9 mouse cellular contexts compared by ENCODE assay signal in the genomic region with DNA sequence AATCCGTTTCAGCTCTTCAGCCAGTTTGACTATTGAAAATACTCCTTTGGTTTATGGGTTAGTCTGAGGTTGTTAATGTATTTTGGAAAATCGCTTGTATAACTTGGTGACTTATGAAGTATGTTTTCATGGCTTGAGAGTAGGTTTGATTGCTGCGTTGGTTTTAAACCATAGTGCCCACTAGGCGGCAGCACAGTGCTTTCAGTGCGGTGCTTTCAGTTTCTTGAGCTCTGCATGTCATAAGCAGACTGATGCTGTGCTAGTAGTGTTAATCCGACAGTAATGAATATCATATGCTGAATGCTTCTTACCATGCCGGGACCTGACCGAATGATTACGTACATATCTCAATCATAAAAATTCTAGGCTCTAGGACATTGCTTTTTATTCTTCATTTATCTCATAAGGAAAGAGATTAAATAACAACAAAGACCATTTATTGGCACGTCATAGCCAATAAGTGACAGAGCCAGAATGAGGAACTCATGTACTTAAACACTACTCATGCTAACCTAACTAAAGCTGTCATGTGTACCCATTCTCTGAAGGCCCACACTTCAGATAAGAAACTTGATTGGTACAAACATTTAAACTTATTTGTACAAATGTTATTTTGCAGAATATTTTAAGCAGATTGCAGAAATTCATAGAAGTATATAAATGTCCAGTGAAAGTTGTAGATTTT. TPM values are rescaled to one million over a fixed set of nuclear protein-coding genes. Genes with fewer than 3 reads are reported as not detected.
DNase-seq lines count a peak whose midpoint lies in the region; ATAC-seq and TF ChIP-seq lines count a peak whose summit lies in the region.
"Had no signal": no experiment of that assay in that cellular context is flagged by ENCODE, and none has a peak within 500 bp of the region (broad histone marks: within the 10 kb centered on the region; RNA-seq: fewer than 3 reads in every experiment).

No protein-coding gene starts in this region.

- H3K4me1 ChIP-seq in kidney, embryonic 15.5 days: no peaks in the 10 kb centered on the region
- no peaks in the 10 kb centered on the region for H3K4me1 ChIP-seq in limb, embryonic 14.5 days (ENCODE audit: control insufficient read depth, insufficient read depth, low read length)
- H3K4me1 ChIP-seq in neural tube, embryonic 11.5 days (ENCODE audit: control insufficient read depth, insufficient read depth, low read length): no peaks in the 10 kb centered on the region

- H3K9ac ChIP-seq in kidney, embryonic 15.5 days: no peak overlapping the region
- H3K9ac ChIP-seq in limb, embryonic 14.5 days (ENCODE audit: low read depth, low read length, severe bottlenecking): no peak overlapping the region
- H3K9ac ChIP-seq in neural tube, embryonic 11.5 days (ENCODE audit: low read length): no peak overlapping the region

- no peak for TF ChIP-seq POLR2A in limb, embryonic 14.5 days (IDR thresholded peaks at IDR 0.05; ENCODE audit: borderline replicate concordance, extremely low read depth, insufficient read depth, insufficient read length)

- no peaks in the 10 kb centered on the region for H3K36me3 ChIP-seq in kidney, embryonic 15.5 days
- H3K36me3 ChIP-seq in limb, embryonic 14.5 days (ENCODE audit: control insufficient read depth, insufficient read depth, low read length): no peaks in the 10 kb centered on the region
- H3K36me3 ChIP-seq in neural tube, embryonic 11.5 days (ENCODE audit: control insufficient read depth, insufficient read depth, low read length): no peaks in the 10 kb centered on the region

- H3K27me3 ChIP-seq in kidney, embryonic 15.5 days: no peaks in the 10 kb centered on the region
- H3K27me3 ChIP-seq in limb, embryonic 14.5 days (ENCODE audit: control insufficient read depth, insufficient read depth, low read length): no peaks in the 10 kb centered on the region
- no peaks in the 10 kb centered on the region for H3K27me3 ChIP-seq in neural tube, embryonic 11.5 days (ENCODE audit: control insufficient read depth, insufficient read depth, low read length)

- WGBS in kidney, embryonic 15.5 days: 24% methylated on average over 10 of the region's 10 CpGs
- 13% methylated on average over 10 of the region's 10 CpGs for WGBS in limb, embryonic 14.5 days
- 25% methylated on average over 10 of the region's 10 CpGs for WGBS in neural tube, embryonic 11.5 days

- H3K4me2 ChIP-seq in kidney, embryonic 15.5 days: no peak overlapping the region
- H3K4me2 ChIP-seq in limb, embryonic 14.5 days (replicated peaks; ENCODE audit: low read depth, low read length, severe bottlenecking): no peak overlapping the region
- no peak overlapping the region for H3K4me2 ChIP-seq in neural tube, embryonic 11.5 days (ENCODE audit: low read depth)

- no peak overlapping the region for H3K4me3 ChIP-seq in kidney, embryonic 15.5 days (replicated peaks)
- H3K4me3 ChIP-seq in limb, embryonic 14.5 days (replicated peaks; ENCODE audit: low read length): no peak overlapping the region
- H3K4me3 ChIP-seq in neural tube, embryonic 11.5 days (ENCODE audit: low read depth, low read length): no peak overlapping the region
- H3K4me3 ChIP-seq: erythroblast, embryonic 14.5 days had no signal

- no peak overlapping the region for H3K27ac ChIP-seq in kidney, embryonic 15.5 days
- H3K27ac ChIP-seq in limb, embryonic 14.5 days (replicated peaks; ENCODE audit: low read depth, low read length): no peak overlapping the region
- no peak overlapping the region for H3K27ac ChIP-seq in neural tube, embryonic 11.5 days (ENCODE audit: low read depth, low read length)

- DNase-seq in 416B (ENCODE audit: low read depth): peak; percentile 87
- peak; percentile 68 to 81 for DNase-seq in cerebellum, postnatal 4 days (ENCODE audit: low spot score in 2 of 2)
- DNase-seq in gastrocnemius, adult 8-10 months (ENCODE audit: low spot score in 2 of 2): peak; percentile 35 to 46
- DNase-seq in limb, embryonic 14.5 days (ENCODE audit: low spot score): peak; percentile 92
- peak; percentile 84 for DNase-seq in neural tube, embryonic 11.5 days (ENCODE audit: low spot score)
- DNase-seq in testis, postnatal 10 days (ENCODE audit: low spot score): peak; percentile 89

- no peaks in the 10 kb centered on the region for H3K9me3 ChIP-seq in kidney, embryonic 15.5 days (replicated peaks)
- no peaks in the 10 kb centered on the region for H3K9me3 ChIP-seq in limb, embryonic 14.5 days (ENCODE audit: control insufficient read depth, low read length)
- no peaks in the 10 kb centered on the region for H3K9me3 ChIP-seq in neural tube, embryonic 11.5 days (ENCODE audit: control insufficient read depth, low read length)

- peak; percentile 78 for ATAC-seq in activated CD4-positive, CD25-positive, alpha-beta regulatory T cell, adult 4 months
- 0 out of 2 replicates have a peak, but pooled peaks have one; percentile 40 for ATAC-seq in kidney, embryonic 15.5 days (replicated peaks; ENCODE audit: low FRiP score)
- peak; percentile 65; the same call in 1 of the 2 replicates for ATAC-seq in limb, embryonic 14.5 days (ENCODE audit: low FRiP score, low read depth)
- no peak; the same call in 1 of the 2 replicates for ATAC-seq in neural tube, embryonic 11.5 days (ENCODE audit: insufficient read depth, low FRiP score, low TSS enrichment)

RNA-seq across cellular contexts. Expression of gene Ccdc73, which starts 20.4 kb away (rescaled TPM):
- polyA plus RNA-seq in activated CD4-positive, CD25-positive, alpha-beta regulatory T cell, adult 4 months (2017; shearing (Covaris generic)): 1 to 10 TPM; 3.3 to 5.2 TPM
- 1 to 10 TPM; 2.0 to 4.5 (median 4.2) TPM for total RNA-seq in gastrocnemius, adult 8-10 months (2022)
- polyA plus RNA-seq in kidney, embryonic 15.5 days (2015; fragmentation: Nextera tagmentation; extraction: Ambion mirVana): 6.4 and 7.7 TPM in 2 replicates
- 2.9 and 7.1 TPM in 2 replicates for polyA plus RNA-seq in limb, embryonic 14.5 days (2012; rRNA removed)
- polyA plus RNA-seq in limb, embryonic 14.5 days (2014; fragmentation: Nextera tagmentation; extraction: Ambion mirVana): 4.5 and 7.0 TPM in 2 replicates
- polyA plus RNA-seq in neural tube, embryonic 11.5 days (2014; fragmentation: Nextera tagmentation; extraction: Ambion mirVana): 7.1 and 7.7 TPM in 2 replicates
- polyA plus RNA-seq: erythroblast, embryonic 14.5 days had no signal

RNA-seq across cellular contexts. Expression of gene Prrg4, which starts 38.3 kb away (rescaled TPM):
- 1 to 10 TPM; 1.2 to 1.4 TPM for polyA plus RNA-seq in activated CD4-positive, CD25-positive, alpha-beta regulatory T cell, adult 4 months (2017; shearing (Covaris generic))
- total RNA-seq in gastrocnemius, adult 8-10 months (2022): under 1 TPM; 0.27 to 0.38 (median 0.32) TPM
- 2.0 and 2.6 TPM in 2 replicates for polyA plus RNA-seq in kidney, embryonic 15.5 days (2015; fragmentation: Nextera tagmentation; extraction: Ambion mirVana)
- 1.3 and 1.4 TPM in 2 replicates for polyA plus RNA-seq in limb, embryonic 14.5 days (2012; rRNA removed)
- 3.8 and 4.3 TPM in 2 replicates for polyA plus RNA-seq in limb, embryonic 14.5 days (2014; fragmentation: Nextera tagmentation; extraction: Ambion mirVana)
- polyA plus RNA-seq in neural tube, embryonic 11.5 days (2014; fragmentation: Nextera tagmentation; extraction: Ambion mirVana): 0.17 and 0.43 TPM in 2 replicates
- polyA plus RNA-seq: erythroblast, embryonic 14.5 days had no signal

Comparison
In these comparisons a context has a peak if more than half of its experiments do, and no peak if none do; other contexts are left out.
1. DNase-seq: peak in every context shown above with its lines; median percentile 92 in limb, embryonic 14.5 days; 89 in testis, postnatal 10 days; 87 in 416B; 84 in neural tube, embryonic 11.5 days; 74 in cerebellum, postnatal 4 days; 40 in gastrocnemius, adult 8-10 months.